Mouse (Mus musculus) activated CD4-positive, CD25-positive, alpha-beta regulatory T cell, adult 4 months (primary cell): ENCODE data around the gene Chchd1. TPM values are rescaled to one million over a fixed set of nuclear protein-coding genes. Genes with fewer than 3 reads are reported as not detected.
A peak's percentile ranks its signal among the peaks of the same experiment; 100 is the strongest.

ENCODE experiments used
- ATAC-seq: one replicate; pipeline ENCODE4 v1.8.0; 2017
- polyA plus RNA-seq, 2 experiments: library from polyadenylated mRNA; unstranded; fragments of 100-300 nt; shearing (Covaris generic); gene quantifications; one replicate each; pipeline ENCODE4 v1.2.1; 2017

Chchd1 gene
- polyA plus RNA-seq = 100 to 1,000 TPM; 152 to 154 TPM

GRCm38 (mm10) chr14:20702741-20703381 is at the start of gene Chchd1:
Chchd1 (plus strand) TSS chr14:20703006.
- peak; percentile 65 for ATAC-seq

GRCm38 (mm10) chr14:20654690-20655421 is 48.0 kb upstream of the Chchd1 start:
- ATAC-seq = no peak

- ATAC-seq = no peak
These were observed 47.1 kb upstream of the Chchd1 start for GRCm38 (mm10) chr14:20655731-20656130.

GRCm38 (mm10) chr14:20656361-20656760 is 46.4 kb upstream of the Chchd1 start, which contains the start of gene Myoz1:
Myoz1 (minus strand) TSS chr14:20656540.
- no peak for ATAC-seq

- ATAC-seq = no peak
These were observed 44.5 kb upstream of the Chchd1 start for GRCm38 (mm10) chr14:20658326-20658725.

- no peak for ATAC-seq
These were observed 43.9 kb upstream of the Chchd1 start for GRCm38 (mm10) chr14:20658902-20659301.

- ATAC-seq = no peak
These were observed 43.1 kb upstream of the Chchd1 start for GRCm38 (mm10) chr14:20659687-20660086.

GRCm38 (mm10) chr14:20660827-20661660 is 41.8 kb upstream of the Chchd1 start:
- ATAC-seq = peak; percentile 93

- ATAC-seq = no peak
These were observed 41.0 kb upstream of the Chchd1 start for GRCm38 (mm10) chr14:20661661-20662331.

- no peak for ATAC-seq
These were observed 40.1 kb upstream of the Chchd1 start for GRCm38 (mm10) chr14:20662740-20663139.

- no peak for ATAC-seq
These were observed 39.2 kb upstream of the Chchd1 start for GRCm38 (mm10) chr14:20663601-20664000.

- no peak for ATAC-seq
These were observed 38.4 kb upstream of the Chchd1 start for GRCm38 (mm10) chr14:20664436-20664835.

GRCm38 (mm10) chr14:20667469-20667868 is 35.3 kb upstream of the Chchd1 start:
- no peak for ATAC-seq

- no peak for ATAC-seq
These were observed 34.5 kb upstream of the Chchd1 start, which contains the start of gene Synpo2l for GRCm38 (mm10) chr14:20668154-20668810. Synpo2l (minus strand) TSS chr14:20668354.

- no peak for ATAC-seq
These were observed 29.8 kb upstream of the Chchd1 start for GRCm38 (mm10) chr14:20672990-20673389.

GRCm38 (mm10) chr14:20673735-20674063 is 29.1 kb upstream of the Chchd1 start:
- ATAC-seq = peak; percentile 29

GRCm38 (mm10) chr14:20674064-20674833 is 28.6 kb upstream of the Chchd1 start, which contains the start of gene Sec24c:
Sec24c (plus strand) TSS chr14:20674308.
- peak; percentile 87 for ATAC-seq

- no peak for ATAC-seq
These were observed 24.9 kb upstream of the Chchd1 start for GRCm38 (mm10) chr14:20677906-20678305.

GRCm38 (mm10) chr14:20681742-20682141 is 21.1 kb upstream of the Chchd1 start:
- no peak for ATAC-seq

- ATAC-seq = peak; percentile 97
These were observed 20.3 kb upstream of the Chchd1 start for GRCm38 (mm10) chr14:20682498-20682897.

- no peak for ATAC-seq
These were observed 16.2 kb upstream of the Chchd1 start for GRCm38 (mm10) chr14:20686576-20686975.
